Mouse (Mus musculus): ENCODE measurements around the gene Mob3a.

Mob3a gene

DNA sequence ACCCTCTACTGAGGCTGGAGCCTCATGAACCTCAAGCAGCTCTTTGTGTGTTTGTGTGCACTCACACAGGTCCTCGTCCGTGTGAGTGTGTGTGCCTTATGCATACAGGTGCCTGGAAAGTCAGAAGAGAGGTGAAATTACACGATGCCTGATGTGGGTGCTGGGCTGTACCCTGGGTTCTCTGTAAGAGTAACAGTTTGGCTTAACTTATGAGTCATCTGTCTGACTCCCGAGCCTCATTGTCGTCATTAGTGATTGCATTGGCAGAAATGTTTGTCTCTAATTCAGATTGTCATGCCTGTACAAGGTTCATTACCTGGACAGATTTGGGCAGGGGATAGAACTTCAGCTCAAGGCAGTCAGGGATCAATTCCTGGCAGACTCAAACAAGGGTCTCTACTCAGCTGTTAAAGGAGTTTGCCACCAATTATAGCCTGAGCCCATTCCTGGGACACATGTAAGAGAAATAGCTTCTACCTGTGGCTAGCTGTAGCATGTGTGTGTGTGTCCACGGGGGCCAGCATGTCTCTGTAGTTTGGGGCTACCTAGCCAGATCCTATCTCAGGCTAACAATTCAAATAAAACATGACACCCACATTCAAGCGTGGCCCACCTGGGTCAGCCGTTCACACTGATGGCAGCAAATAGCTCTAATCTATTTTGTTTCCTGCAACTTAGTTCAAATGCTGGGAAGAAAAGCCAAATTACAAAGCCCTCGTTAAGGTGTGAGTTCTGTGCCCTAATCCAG lies 24.5 kb downstream of the Mob3a start:
- no peak for DNase-seq

DNA sequence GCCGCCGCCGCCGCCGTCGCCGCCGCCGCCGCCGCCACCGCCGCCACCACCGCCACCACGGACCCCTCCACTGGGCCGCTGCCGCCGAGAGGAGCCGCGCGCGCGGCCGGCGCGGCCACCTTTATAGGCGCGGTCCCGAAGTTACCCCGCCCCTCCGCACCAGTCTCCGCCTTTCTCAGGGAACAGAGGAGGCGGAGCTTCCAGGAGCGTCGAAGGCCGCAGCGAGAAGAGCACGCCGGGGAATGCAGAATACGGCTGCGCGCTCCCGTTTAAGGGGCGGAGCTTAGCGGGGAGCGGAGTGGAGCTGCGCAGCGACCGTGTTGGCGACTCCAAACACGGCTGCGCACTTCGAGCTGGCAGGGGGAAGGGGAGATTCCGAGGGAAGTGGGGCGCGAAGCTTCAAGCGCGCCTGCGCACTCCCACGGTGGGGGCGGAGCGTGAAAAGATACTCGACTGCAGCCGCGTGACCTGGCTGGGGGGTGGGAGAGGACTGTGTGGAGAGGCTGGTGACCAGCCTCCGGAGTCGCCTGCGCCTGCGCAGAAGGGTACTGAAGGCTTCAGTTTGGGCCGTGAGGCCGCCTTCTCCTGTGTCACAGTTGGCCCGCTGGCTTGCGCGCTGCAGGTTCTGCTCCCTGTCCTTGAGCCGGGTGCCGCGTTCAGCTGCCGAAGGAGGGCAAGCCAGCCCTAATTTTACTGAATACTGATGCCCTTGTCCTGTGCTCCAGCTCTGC lies 25.4 kb downstream of the Mob3a start:
- DNase-seq = peak; percentile 100

GRCm38 (mm10) chr10:80675405-80676197 lies 26.2 kb downstream of the Mob3a start:
- DNase-seq = no peak

GRCm38 (mm10) chr10:80674851-80675404 lies 26.8 kb downstream of the Mob3a start:
- DNase-seq = peak; percentile 27

DNA sequence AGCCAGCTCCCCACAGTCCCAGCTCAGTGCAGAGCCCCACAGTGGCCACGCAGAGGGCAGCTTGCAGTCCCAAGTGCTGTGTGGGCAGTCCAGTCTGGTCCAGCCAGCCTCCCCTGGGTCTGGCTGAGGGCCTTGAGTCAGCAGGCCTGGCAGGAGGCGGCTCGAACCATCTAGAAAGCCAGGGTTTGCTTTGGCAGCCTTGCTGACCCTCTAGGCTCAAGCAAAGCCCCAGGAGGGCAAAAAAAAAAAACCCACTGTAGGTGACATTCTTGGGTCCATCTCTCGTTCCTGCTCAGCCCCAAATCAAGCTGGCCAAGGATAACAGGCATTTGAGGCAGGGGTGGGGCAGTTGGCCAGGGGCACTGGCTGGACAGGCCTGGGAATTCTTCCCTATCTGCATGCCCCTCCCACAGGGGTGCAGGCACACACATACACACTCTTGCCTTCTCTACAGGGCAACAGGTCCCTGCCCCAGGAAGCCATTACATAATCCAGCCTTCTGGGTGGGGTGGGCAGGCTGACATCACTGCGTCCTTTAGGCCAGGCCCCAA lies 27.5 kb downstream of the Mob3a start:
- DNase-seq = peak; percentile 24

GRCm38 (mm10) chr10:80673690-80674089 lies 28.1 kb downstream of the Mob3a start:
- no peak for DNase-seq

GRCm38 (mm10) chr10:80671936-80672690 lies 29.7 kb downstream of the Mob3a start:
- no peak for DNase-seq

GRCm38 (mm10) chr10:80671251-80671650 lies 30.5 kb downstream of the Mob3a start:
- DNase-seq = no peak

DNA sequence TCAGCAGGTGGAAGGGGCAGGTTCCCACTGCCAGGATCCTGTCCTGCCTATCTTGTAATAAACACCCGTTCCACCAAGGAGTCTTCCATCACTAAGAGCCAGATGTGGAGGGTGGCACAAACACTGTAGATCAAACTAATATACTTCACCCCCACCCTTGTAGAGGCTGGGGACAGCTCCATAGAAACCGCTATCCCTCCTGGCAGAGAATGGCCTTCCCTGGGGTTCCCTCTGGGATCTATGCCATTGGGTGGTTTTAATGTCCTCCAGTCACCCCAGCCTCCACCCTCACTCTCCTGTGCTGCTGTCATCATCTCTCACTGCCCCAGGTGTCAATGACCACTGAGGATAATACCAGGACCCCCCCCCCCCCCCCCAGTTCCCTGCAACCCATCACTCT lies 31.2 kb downstream of the Mob3a start:
- no peak for DNase-seq

- no peak for DNase-seq
These were observed 31.9 kb downstream of the Mob3a start for GRCm38 (mm10) chr10:80669737-80670485.

DNA sequence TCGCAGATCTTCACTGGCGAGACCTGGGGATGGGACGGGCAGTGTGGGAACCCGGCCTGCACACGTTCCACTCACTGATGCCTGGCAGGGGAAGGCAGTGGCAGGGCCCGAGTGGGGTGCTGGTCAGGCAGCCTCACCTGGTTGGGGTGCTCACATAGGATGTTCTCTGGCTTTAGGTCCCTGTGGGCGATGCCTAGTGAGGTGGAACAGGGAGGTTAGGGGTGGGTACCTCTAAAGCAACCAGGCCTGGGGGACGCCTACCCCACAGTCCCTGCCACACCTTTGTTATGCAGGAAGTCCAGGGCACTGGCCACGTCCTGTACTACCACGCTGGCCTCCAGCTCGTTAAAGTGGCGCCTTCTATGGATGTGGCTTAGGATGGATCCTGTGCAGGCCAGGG lies 32.8 kb downstream of the Mob3a start:
- DNase-seq = no peak

GRCm38 (mm10) chr10:80668614-80669013 lies 33.2 kb downstream of the Mob3a start:
- DNase-seq = no peak

- no peak for DNase-seq
These were observed 34.9 kb downstream of the Mob3a start for GRCm38 (mm10) chr10:80666837-80667412.

GRCm38 (mm10) chr10:80665981-80666733 lies 35.6 kb downstream of the Mob3a start:
- no peak for DNase-seq

GRCm38 (mm10) chr10:80665459-80665858 lies 36.3 kb downstream of the Mob3a start:
- DNase-seq = no peak

DNA sequence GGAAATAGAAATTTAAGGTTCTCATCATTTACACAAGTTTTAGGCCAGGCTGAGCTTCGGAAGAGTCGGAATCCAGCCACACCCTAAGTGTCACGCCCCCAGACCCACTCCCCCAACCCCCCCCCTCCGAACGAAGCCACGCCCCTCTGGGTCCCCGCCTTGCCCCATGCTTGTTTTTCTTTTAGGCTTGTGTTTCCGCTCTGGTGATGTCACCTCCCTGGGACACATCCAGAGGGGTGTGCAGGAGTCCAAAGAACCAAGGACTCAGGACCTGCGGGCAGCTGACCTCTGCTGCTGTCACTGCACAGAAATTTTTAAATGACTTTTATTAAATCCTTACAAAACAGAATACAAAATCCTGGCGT lies 36.8 kb downstream of the Mob3a start:
- no peak for DNase-seq

- DNase-seq = peak; percentile 47
These were observed 37.4 kb downstream of the Mob3a start for GRCm38 (mm10) chr10:80664197-80665015.

DNA sequence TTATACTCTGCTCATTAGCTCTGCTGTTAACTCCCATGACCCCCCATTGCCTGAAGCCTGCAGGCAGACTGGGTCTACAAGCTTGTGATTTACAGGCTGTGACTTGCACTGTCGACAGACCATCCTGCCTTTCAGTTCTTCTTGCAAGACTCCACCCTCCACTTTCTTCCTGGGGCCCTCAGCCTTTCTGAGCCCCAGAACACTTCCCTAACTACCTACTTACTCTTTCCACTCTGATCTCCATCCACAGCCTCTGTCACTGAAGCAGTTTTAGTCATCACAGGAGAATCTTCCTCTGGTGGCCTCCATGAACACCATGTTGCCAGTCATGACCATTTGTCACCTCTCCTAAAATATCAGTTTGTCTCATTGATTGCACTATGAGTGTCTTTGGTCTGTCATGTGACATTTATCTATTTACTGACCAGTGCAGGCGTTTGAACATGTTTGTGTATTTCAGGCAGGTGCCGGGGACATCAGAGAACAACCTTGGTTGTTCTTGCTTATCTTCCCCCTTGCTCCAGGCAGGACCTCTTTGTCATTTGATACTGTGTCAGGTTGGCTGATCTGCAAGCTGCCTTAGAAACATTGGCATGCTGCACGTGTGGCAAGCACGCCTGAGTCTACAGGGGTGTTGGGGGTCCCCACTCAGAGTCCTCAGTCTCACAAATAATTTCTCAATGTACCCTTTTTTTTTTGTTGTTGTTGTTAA lies 38.1 kb downstream of the Mob3a start:
- peak; percentile 55 for DNase-seq

- peak; percentile 96 for DNase-seq
These were observed 40.6 kb downstream of the Mob3a start for GRCm38 (mm10) chr10:80661149-80661548.

All from thymus, postnatal 4 days (tissue).